Mouse (Mus musculus) mouse embryonic stem cell (cell line): ENCODE data around the gene Krtap17-1.

ENCODE experiments used
- in situ Hi-C, 2 experiments: fragments of 300-500 bp; cut with MboI; formaldehyde crosslinking; loops; 1 replicate in 1 of 2; 3 replicates in 1 of 2; pipeline ENCODE4 v1.14.3; 2019 to 2020; ENCODE audit warnings: low sequenced_read_pairs in 2 of 2, low pct_unique_long_range_greater_than_20kb in 1 of 2, mixed read lengths in 1 of 2; ENCODE audit not compliant: unreplicated experiment in 1 of 2

The Krtap17-1 gene

GRCm38 (mm10) chr11:99993620-99994383 is at the start of gene Krtap17-1:
Gene Krtap17-1, minus strand, starts transcription at chr11:99993994.
- in situ Hi-C loops: no loop called here

GRCm38 (mm10) chr11:100041454-100041853 is 47.7 kb upstream of the Krtap17-1 start, which contains the start of gene Krt34:
Gene Krt34, minus strand, starts transcription at chr11:100041554.
- in situ Hi-C loops: no loop called here

- in situ Hi-C loops: no loop called here
Observed at GRCm38 (mm10) chr11:100029768-100030167, 36.0 kb upstream of the Krtap17-1 start, which contains the start of gene Krt33b. Gene Krt33b, minus strand, starts transcription at chr11:100029868.

GRCm38 (mm10) chr11:100021438-100021837 is 27.6 kb upstream of the Krtap17-1 start:
- in situ Hi-C loops: no loop called here

GRCm38 (mm10) chr11:100019466-100019865 is 25.7 kb upstream of the Krtap17-1 start:
- in situ Hi-C loops: no loop called here

- in situ Hi-C loops: no loop called here
Observed at GRCm38 (mm10) chr11:100016112-100016511, 22.3 kb upstream of the Krtap17-1 start, which contains the start of gene Krt33a. Gene Krt33a, minus strand, starts transcription at chr11:100016212.

GRCm38 (mm10) chr11:100013691-100014171 is 19.9 kb upstream of the Krtap17-1 start:
- in situ Hi-C loops: no loop called here

GRCm38 (mm10) chr11:100010682-100011081 is 16.9 kb upstream of the Krtap17-1 start:
- in situ Hi-C loops: no loop called here

GRCm38 (mm10) chr11:100008336-100008735 is 14.5 kb upstream of the Krtap17-1 start:
- in situ Hi-C loops: no loop called here

GRCm38 (mm10) chr11:100006624-100007023 is 12.8 kb upstream of the Krtap17-1 start:
- in situ Hi-C loops: no loop called here

- in situ Hi-C loops: no loop called here
Observed at GRCm38 (mm10) chr11:100005905-100006304, 12.1 kb upstream of the Krtap17-1 start.

- in situ Hi-C loops: no loop called here
Observed at GRCm38 (mm10) chr11:100004846-100005245, 11.1 kb upstream of the Krtap17-1 start.

- in situ Hi-C loops: no loop called here
Observed at GRCm38 (mm10) chr11:99999091-99999490, 5.3 kb upstream of the Krtap17-1 start.

GRCm38 (mm10) chr11:99994384-99994661 is 529 bp upstream of the Krtap17-1 start:
- in situ Hi-C loops: no loop called here

GRCm38 (mm10) chr11:99990571-99990970 is 3.2 kb downstream of the Krtap17-1 start:
- in situ Hi-C loops: no loop called here

- in situ Hi-C loops: no loop called here
Observed at GRCm38 (mm10) chr11:99989881-99990405, 3.9 kb downstream of the Krtap17-1 start.

- in situ Hi-C loops: no loop called here
Observed at GRCm38 (mm10) chr11:99988530-99988929, 5.3 kb downstream of the Krtap17-1 start.

GRCm38 (mm10) chr11:99986180-99986647 is 7.6 kb downstream of the Krtap17-1 start, which contains the start of gene Krtap16-1:
Gene Krtap16-1, minus strand, starts transcription at chr11:99986597.
- in situ Hi-C loops: no loop called here

- in situ Hi-C loops: no loop called here
Observed at GRCm38 (mm10) chr11:99985291-99986092, 8.3 kb downstream of the Krtap17-1 start.
